Mouse (Mus musculus): ENCODE data around the gene Jaml. TPM values are rescaled to one million over a fixed set of nuclear protein-coding genes. Genes with fewer than 3 reads are reported as not detected.

The Jaml gene
- total and polyA plus RNA-seq, 3 experiments, result not detected

DNA sequence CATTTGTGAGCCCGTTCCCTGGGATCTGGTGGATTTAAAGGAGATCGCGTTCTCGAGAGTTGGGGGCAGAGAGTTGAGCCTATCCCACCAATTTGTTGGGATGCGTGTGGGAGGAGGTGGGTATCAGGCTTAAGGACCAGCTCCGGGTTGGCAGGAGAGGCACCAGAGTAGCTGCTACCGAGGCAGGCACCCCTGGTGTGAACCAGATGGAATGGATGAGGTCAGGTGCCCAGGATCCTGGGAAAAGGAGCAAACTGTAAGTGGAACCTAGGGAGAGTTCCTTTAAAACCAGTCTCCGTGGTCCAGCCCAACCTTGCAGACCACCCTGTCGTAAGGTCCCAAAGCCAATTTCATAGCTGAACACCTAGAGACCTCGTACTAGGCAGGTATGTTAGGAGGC is 39.6 kb downstream of the Jaml start:
- peaks cover 4 to 11% of the 10 kb centered on the region in 2 experiments for H3K27me3 ChIP-seq (ENCODE audit: control insufficient read depth in 1 of 2, insufficient read depth in 2 of 2, low read length in 2 of 2)
- H3K79me2 ChIP-seq (ENCODE audit: control insufficient read depth, insufficient read depth, low read length, poor library complexity), result no peaks in the 10 kb centered on the region
- no peak overlapping the region for H3K27ac ChIP-seq (ENCODE audit: control insufficient read depth, low read depth, low read length)
- H3K9me3 ChIP-seq (replicated peaks; ENCODE audit: insufficient read depth, low read length), result no peaks in the 10 kb centered on the region
- no peak for DNase-seq (ENCODE audit: low read depth, low spot score)
- H3K4me3 ChIP-seq (ENCODE audit: control insufficient read depth in 1 of 2, insufficient read depth in 1 of 2, low read depth in 2 of 2, low read length in 2 of 2), result no peak overlapping the region
- TF ChIP-seq NELFE (IDR thresholded peaks at IDR 0.05; ENCODE audit: low read depth, low read length) (no peak), MAX (IDR thresholded peaks at IDR 0.05; ENCODE audit: low read length) (no peak), RAD21 (IDR thresholded peaks at IDR 0.05; ENCODE audit: low read depth, low read length) (no peak), JUND (IDR thresholded peaks at IDR 0.05; ENCODE audit: low read depth, low read length) (no peak), NRF1 (IDR thresholded peaks at IDR 0.05; ENCODE audit: insufficient read depth, low read depth, low read length, poor library complexity, severe bottlenecking) (no peak), GABPA (IDR thresholded peaks at IDR 0.05; ENCODE audit: low read depth, low read length) (no peak), POLR2AphosphoS2 (IDR thresholded peaks at IDR 0.05; ENCODE audit: low read length) (no peak), BHLHE40 (IDR thresholded peaks at IDR 0.05; ENCODE audit: borderline replicate concordance, low read depth, low read length) (no peak), E2F4 (IDR thresholded peaks at IDR 0.05; ENCODE audit: borderline replicate concordance, low read depth, low read length) (no peak), ELF1 (IDR thresholded peaks at IDR 0.05; ENCODE audit: low read depth, low read length) (no peak), ZNF384 (IDR thresholded peaks at IDR 0.05; ENCODE audit: low read depth, low read length) (no peak), GATA1 (IDR thresholded peaks at IDR 0.05; ENCODE audit: low read depth, low read length) (no peak), CHD1 (IDR thresholded peaks at IDR 0.05; ENCODE audit: low read depth, low read length) (no peak), POLR2A (IDR thresholded peaks at IDR 0.05; ENCODE audit: control insufficient read depth in 1 of 2, insufficient read depth in 1 of 2, low read depth in 1 of 2, low read length in 2 of 2, poor library complexity in 1 of 2) (no peak), POLR2AphosphoS5 (IDR thresholded peaks at IDR 0.05; ENCODE audit: borderline replicate concordance, low read depth, low read length) (no peak), TCF12 (IDR thresholded peaks at IDR 0.05; ENCODE audit: low read depth, low read length) (no peak), KAT2A (conservative IDR thresholded peaks at IDR 0.05; ENCODE audit: low read depth, low read length) (no peak)
- peaks cover 0 to 2% of the 10 kb centered on the region in 2 experiments; a peak in 2 of 4 replicates for H3K36me3 ChIP-seq (ENCODE audit: control insufficient read depth in 1 of 2, insufficient read depth in 2 of 2, low read length in 2 of 2)
- peaks cover 0 to 4% of the 10 kb centered on the region in 2 experiments; a peak in 2 of 4 replicates for H3K4me1 ChIP-seq (ENCODE audit: control insufficient read depth in 1 of 2, insufficient read depth in 2 of 2, low read length in 2 of 2)
- H3K9ac ChIP-seq (ENCODE audit: control insufficient read depth, low read depth, low read length, poor library complexity, severe bottlenecking), result no peak overlapping the region

- peaks cover 0 to 2% of the 10 kb centered on the region in 2 experiments; a peak in 2 of 4 replicates for H3K36me3 ChIP-seq (ENCODE audit: control insufficient read depth in 1 of 2, insufficient read depth in 2 of 2, low read length in 2 of 2)
- H3K9ac ChIP-seq (ENCODE audit: control insufficient read depth, low read depth, low read length, poor library complexity, severe bottlenecking), result no peak overlapping the region
- H3K9me3 ChIP-seq (replicated peaks; ENCODE audit: insufficient read depth, low read length), result no peaks in the 10 kb centered on the region
- no peak overlapping the region for H3K27ac ChIP-seq (ENCODE audit: control insufficient read depth, low read depth, low read length)
- no peak overlapping the region for H3K4me3 ChIP-seq (ENCODE audit: control insufficient read depth in 1 of 2, insufficient read depth in 1 of 2, low read depth in 2 of 2, low read length in 2 of 2)
- H3K79me2 ChIP-seq (ENCODE audit: control insufficient read depth, insufficient read depth, low read length, poor library complexity), result no peaks in the 10 kb centered on the region
- peaks cover 0 to 4% of the 10 kb centered on the region in 2 experiments; a peak in 2 of 4 replicates for H3K4me1 ChIP-seq (ENCODE audit: control insufficient read depth in 1 of 2, insufficient read depth in 2 of 2, low read length in 2 of 2)
- peak; percentile 20 for DNase-seq (ENCODE audit: low read depth, low spot score)
- TF ChIP-seq POLR2A (IDR thresholded peaks at IDR 0.05; ENCODE audit: control insufficient read depth in 1 of 2, insufficient read depth in 1 of 2, low read depth in 1 of 2, low read length in 2 of 2, poor library complexity in 1 of 2), result no peak
- no peak for TF ChIP-seq GATA1 (IDR thresholded peaks at IDR 0.05; ENCODE audit: low read depth, low read length)
- no peak for TF ChIP-seq MAFK (IDR thresholded peaks at IDR 0.05; ENCODE audit: borderline replicate concordance, low read depth, low read length)
- TF ChIP-seq CTCF (IDR thresholded peaks at IDR 0.05 in 2 of 3, conservative IDR thresholded peaks at IDR 0.05 in 1 of 3; ENCODE audit: control insufficient read depth in 1 of 3, insufficient read depth in 1 of 3, low read depth in 2 of 3, low read length in 3 of 3, poor library complexity in 1 of 3, severe bottlenecking in 1 of 3), result peak in 2 of 3 experiments; percentile 43 to 58; a peak in 4 of 6 replicates
- TF ChIP-seq SIN3A (IDR thresholded peaks at IDR 0.05; ENCODE audit: low read length), result no peak
- TF ChIP-seq MXI1 (IDR thresholded peaks at IDR 0.05; ENCODE audit: low read depth, low read length), result 0 out of 2 replicates have a peak, but pooled peaks have one; percentile 35
- TF ChIP-seq ZC3H11A (IDR thresholded peaks at IDR 0.05; ENCODE audit: low read depth, low read length), result peak; percentile 41; the same call in 1 of the 2 replicates
- TF ChIP-seq RCOR1 (IDR thresholded peaks at IDR 0.05; ENCODE audit: low read depth, low read length), result peak; percentile 96
- peak; percentile 57 for TF ChIP-seq USF1 (IDR thresholded peaks at IDR 0.05; ENCODE audit: low read depth, low read length)
- TF ChIP-seq ETS1 (IDR thresholded peaks at IDR 0.05; ENCODE audit: low read depth, low read length), result no peak
- TF ChIP-seq NELFE (IDR thresholded peaks at IDR 0.05; ENCODE audit: low read depth, low read length), result no peak
- TF ChIP-seq HCFC1 (IDR thresholded peaks at IDR 0.05; ENCODE audit: low read depth, low read length), result no peak
- TF ChIP-seq MYC (IDR thresholded peaks at IDR 0.05; ENCODE audit: low read depth, low read length), result no peak
- TF ChIP-seq SMC3 (IDR thresholded peaks at IDR 0.05; ENCODE audit: low read depth, low read length), result peak; percentile 42
- no peak for TF ChIP-seq USF2 (IDR thresholded peaks at IDR 0.05; ENCODE audit: borderline replicate concordance in 1 of 2, insufficient read depth in 1 of 2, low read depth in 1 of 2, low read length in 2 of 2)
- TF ChIP-seq RAD21 (IDR thresholded peaks at IDR 0.05; ENCODE audit: low read depth, low read length), result peak; percentile 57
- no peak for TF ChIP-seq NRF1 (IDR thresholded peaks at IDR 0.05; ENCODE audit: insufficient read depth, low read depth, low read length, poor library complexity, severe bottlenecking)
- TF ChIP-seq KAT2A (conservative IDR thresholded peaks at IDR 0.05; ENCODE audit: low read depth, low read length), result no peak
- H3K27me3 ChIP-seq (ENCODE audit: control insufficient read depth in 1 of 2, insufficient read depth in 2 of 2, low read length in 2 of 2), result peaks cover 3 to 11% of the 10 kb centered on the region in 2 experiments
Measured at GRCm38 (mm10) chr9:45119316-45119953, 40.5 kb downstream of the Jaml start.
